Mouse (Mus musculus) intestine, embryonic 16.5 days (tissue): ENCODE results near the gene Gm20388. TPM values are rescaled to one million over a fixed set of nuclear protein-coding genes. Genes with fewer than 3 reads are reported as not detected.
A peak's percentile ranks its signal among the peaks of the same experiment; 100 is the strongest.

ENCODE experiments used
- ATAC-seq: fragments of 200-750 bp; cut with Nextera tagmentation; 2 replicates; pipeline ENCODE4 v1.8.0; 2017; ENCODE audit warnings: moderate TSS enrichment, moderate library complexity
- H3K27ac ChIP-seq: fragments of 300-500 bp; sonication (generic); 2 replicates; pipeline ENCODE4 v1.5.1; 2014; ENCODE audit warnings: mild to moderate bottlenecking, low read length
- H3K27me3 ChIP-seq: fragments of 300-500 bp; sonication (generic); replicated peaks from 2 replicates; pipeline ENCODE4 v1.6.1; 2014; ENCODE audit warnings: low read length, control low read depth, mixed read lengths; ENCODE audit not compliant: control insufficient read depth, insufficient read depth
- H3K36me3 ChIP-seq: fragments of 300-500 bp; sonication (generic); 2 replicates; pipeline ENCODE4 v1.6.1; 2014; ENCODE audit warnings: low read length, control low read depth; ENCODE audit not compliant: control insufficient read depth, insufficient read depth
- H3K4me1 ChIP-seq: fragments of 300-500 bp; sonication (generic); 2 replicates; pipeline ENCODE4 v1.6.1; 2014; ENCODE audit warnings: low read length, control low read depth, mixed read lengths; ENCODE audit not compliant: control insufficient read depth, insufficient read depth
- H3K4me2 ChIP-seq: fragments of 300-500 bp; sonication (generic); 2 replicates; pipeline ENCODE4 v1.6.1; 2014; ENCODE audit warnings: low read depth, low read length, control low read depth
- H3K4me3 ChIP-seq: fragments of 300-500 bp; sonication (generic); 2 replicates; pipeline ENCODE4 v1.5.1; 2014; ENCODE audit warnings: mild to moderate bottlenecking, low read length
- H3K9ac ChIP-seq: fragments of 300-500 bp; sonication (generic); 2 replicates; pipeline ENCODE4 v1.6.1; 2014; ENCODE audit warnings: low read depth, low read length
- H3K9me3 ChIP-seq: fragments of 300-500 bp; sonication (generic); 2 replicates; pipeline ENCODE4 v1.6.1; 2016; ENCODE audit warnings: low read length, control low read depth; ENCODE audit not compliant: control insufficient read depth
- WGBS: fragments of 180-500 bp; shearing (Covaris S2); extraction: QIAGEN DNeasy Blood & Tissue Kit; methylation state at CpG from one replicate; pipeline ENCODE4 v1.1.7; 2014; 5-methylcytosine and 5-hydroxymethylcytosine counted together
- polyA plus RNA-seq: library from polyadenylated mRNA; unstranded; fragments of >200 nt; fragmentation: Nextera tagmentation; extraction: Ambion mirVana; gene quantifications from 2 replicates; pipeline ENCODE4 v1.2.1, GENCODE M21; 2015

Gene Gm20388
- polyA plus RNA-seq, 1 experiment from 2014 or later: 5.8 TPM

DNA sequence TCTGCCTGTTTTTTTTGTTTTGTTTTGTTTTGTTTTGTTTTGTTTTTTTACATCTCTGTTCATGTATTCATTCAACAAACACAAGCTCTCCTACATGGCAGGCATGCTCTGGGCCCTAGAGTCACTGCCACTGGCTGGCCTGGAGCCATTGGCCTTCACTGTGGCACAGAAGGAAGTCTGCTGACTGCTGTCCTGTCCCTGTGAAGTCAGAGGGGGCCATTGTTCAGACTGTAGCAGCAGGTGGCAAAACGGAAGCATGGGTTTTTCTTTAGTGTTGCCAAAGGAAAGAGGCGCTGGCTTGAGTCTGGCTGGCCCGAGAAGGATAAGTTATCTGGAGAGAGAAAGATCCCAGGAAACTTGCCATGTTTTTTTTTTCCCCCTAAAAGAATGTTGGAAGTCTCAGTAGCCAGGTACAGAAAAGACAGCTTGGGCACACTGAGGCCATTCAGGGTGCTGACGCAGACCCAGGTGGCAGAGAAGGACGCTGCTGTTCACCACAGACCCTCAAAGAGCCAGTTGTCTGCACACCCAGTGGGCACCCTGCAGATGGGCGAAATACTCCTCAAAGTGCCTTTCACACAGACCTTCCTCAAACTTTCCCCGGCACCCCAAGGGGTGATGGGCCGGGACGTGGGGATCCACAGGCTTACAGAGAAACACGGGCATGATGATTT, 2313.5 kb downstream of the Gm20388 start:
- no peaks in the 10 kb centered on the region for H3K9me3 ChIP-seq
- H3K4me1 ChIP-seq: no peaks in the 10 kb centered on the region
- H3K27me3 ChIP-seq: peaks cover 5% of the 10 kb centered on the region; the same call in 1 of the 2 replicates
- H3K4me3 ChIP-seq: no peak overlapping the region
- no peaks in the 10 kb centered on the region for H3K36me3 ChIP-seq
- WGBS: 72% methylated on average over 10 of the region's 10 CpGs
- H3K27ac ChIP-seq: no peak overlapping the region
- ATAC-seq: no peak
- H3K9ac ChIP-seq: no peak overlapping the region
- no peak overlapping the region for H3K4me2 ChIP-seq

GRCm38 (mm10) chr8:122224650-122225022, 2314.0 kb downstream of the Gm20388 start:
- Histone ChIP-seq H3K4me1 (no peaks in the 10 kb centered on the region), H3K9me3 (no peaks in the 10 kb centered on the region), H3K4me3 (no peak overlapping the region), H3K4me2 (no peak overlapping the region), H3K27ac (no peak overlapping the region), H3K27me3 (peaks cover 9% of the 10 kb centered on the region; the same call in 1 of the 2 replicates), H3K9ac (no peak overlapping the region), H3K36me3 (no peaks in the 10 kb centered on the region)
- 55% methylated on average over 6 of the region's 6 CpGs for WGBS
- 0 out of 2 replicates have a peak, but pooled peaks have one; percentile 23 for ATAC-seq

DNA sequence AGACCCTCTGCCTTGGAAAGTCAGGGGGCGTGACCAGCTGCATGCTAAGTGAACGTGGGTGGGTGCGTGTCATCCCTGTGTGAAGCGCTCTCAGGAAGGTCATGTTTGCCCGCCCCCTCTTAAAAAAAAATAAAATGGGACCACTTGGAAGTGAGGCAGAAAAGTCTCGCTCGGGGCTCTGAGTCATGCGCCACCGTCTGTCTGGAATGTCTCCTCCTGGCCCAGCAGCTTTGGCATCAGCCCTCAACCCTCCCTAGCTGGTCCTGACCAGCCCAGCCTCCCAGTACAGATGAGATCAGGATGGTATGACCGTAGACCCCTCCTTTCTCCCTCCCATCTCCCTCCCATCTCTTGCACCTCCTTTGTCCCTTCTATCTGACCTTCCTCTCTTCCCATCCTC, 2314.8 kb downstream of the Gm20388 start:
- Histone ChIP-seq H3K4me3 (no peak overlapping the region), H3K9me3 (no peaks in the 10 kb centered on the region), H3K4me2 (no peak overlapping the region), H3K4me1 (0 out of 2 replicates have a peak, but pooled peaks cover 2% of the 10 kb centered on the region), H3K9ac (no peak overlapping the region), H3K27me3 (peaks cover 12% of the 10 kb centered on the region; the same call in 1 of the 2 replicates), H3K27ac (no peak overlapping the region), H3K36me3 (no peaks in the 10 kb centered on the region)
- WGBS: 54% methylated on average over 10 of the region's 10 CpGs
- ATAC-seq: no peak

DNA sequence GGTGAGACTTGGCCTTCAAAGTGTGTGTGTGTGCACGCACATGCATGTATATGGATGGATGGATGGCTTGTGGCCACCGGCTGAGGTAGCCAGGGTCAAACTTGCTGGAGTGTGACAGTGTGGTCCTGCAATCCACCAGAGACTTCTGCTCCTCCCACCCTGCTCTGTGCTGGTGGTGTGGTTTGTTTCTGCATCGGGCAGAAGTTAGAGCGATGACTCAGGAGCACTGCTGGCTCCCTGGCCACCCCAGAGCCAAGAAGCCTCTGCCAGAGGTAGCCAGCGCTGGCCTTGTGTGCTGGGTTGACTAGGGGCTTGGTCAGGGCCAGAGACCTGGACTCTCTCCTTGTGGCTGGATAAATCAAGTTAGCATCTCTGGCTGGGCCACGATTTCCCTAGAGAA, 2316.7 kb downstream of the Gm20388 start:
- Histone ChIP-seq H3K4me3 (no peak overlapping the region), H3K4me2 (no peak overlapping the region), H3K36me3 (no peaks in the 10 kb centered on the region), H3K27me3 (peaks cover 18% of the 10 kb centered on the region; the same call in 1 of the 2 replicates), H3K9me3 (no peaks in the 10 kb centered on the region), H3K4me1 (0 out of 2 replicates have a peak, but pooled peaks cover 2% of the 10 kb centered on the region), H3K9ac (no peak overlapping the region), H3K27ac (no peak overlapping the region)
- ATAC-seq: no peak
- 78% methylated on average over 6 of the region's 6 CpGs for WGBS

- no peak overlapping the region for H3K4me3 ChIP-seq
- no peak overlapping the region for H3K27ac ChIP-seq
- peaks cover 18% of the 10 kb centered on the region; the same call in 1 of the 2 replicates for H3K27me3 ChIP-seq
- H3K4me2 ChIP-seq: no peak overlapping the region
- WGBS: 72% methylated on average over 11 of the region's 11 CpGs
- no peak for ATAC-seq
- H3K4me1 ChIP-seq: 0 out of 2 replicates have a peak, but pooled peaks cover 4% of the 10 kb centered on the region
- no peaks in the 10 kb centered on the region for H3K9me3 ChIP-seq
- no peaks in the 10 kb centered on the region for H3K36me3 ChIP-seq
- H3K9ac ChIP-seq: no peak overlapping the region
Measured at GRCm38 (mm10) chr8:122228792-122229575, 2318.3 kb downstream of the Gm20388 start.

GRCm38 (mm10) chr8:122229819-122230711, 2319.4 kb downstream of the Gm20388 start:
- no peaks in the 10 kb centered on the region for H3K36me3 ChIP-seq
- peaks cover 8% of the 10 kb centered on the region for H3K4me1 ChIP-seq
- peak overlapping the region; percentile 98 for H3K4me2 ChIP-seq
- H3K27me3 ChIP-seq: peaks cover 18% of the 10 kb centered on the region; the same call in 1 of the 2 replicates
- no peaks in the 10 kb centered on the region for H3K9me3 ChIP-seq
- H3K4me3 ChIP-seq: peak overlapping the region; percentile 58
- peak overlapping the region; percentile 69 for H3K9ac ChIP-seq
- WGBS: 1% methylated on average over 62 of the region's 98 CpGs
- ATAC-seq: peak; percentile 47
- H3K27ac ChIP-seq: no peak overlapping the region

DNA sequence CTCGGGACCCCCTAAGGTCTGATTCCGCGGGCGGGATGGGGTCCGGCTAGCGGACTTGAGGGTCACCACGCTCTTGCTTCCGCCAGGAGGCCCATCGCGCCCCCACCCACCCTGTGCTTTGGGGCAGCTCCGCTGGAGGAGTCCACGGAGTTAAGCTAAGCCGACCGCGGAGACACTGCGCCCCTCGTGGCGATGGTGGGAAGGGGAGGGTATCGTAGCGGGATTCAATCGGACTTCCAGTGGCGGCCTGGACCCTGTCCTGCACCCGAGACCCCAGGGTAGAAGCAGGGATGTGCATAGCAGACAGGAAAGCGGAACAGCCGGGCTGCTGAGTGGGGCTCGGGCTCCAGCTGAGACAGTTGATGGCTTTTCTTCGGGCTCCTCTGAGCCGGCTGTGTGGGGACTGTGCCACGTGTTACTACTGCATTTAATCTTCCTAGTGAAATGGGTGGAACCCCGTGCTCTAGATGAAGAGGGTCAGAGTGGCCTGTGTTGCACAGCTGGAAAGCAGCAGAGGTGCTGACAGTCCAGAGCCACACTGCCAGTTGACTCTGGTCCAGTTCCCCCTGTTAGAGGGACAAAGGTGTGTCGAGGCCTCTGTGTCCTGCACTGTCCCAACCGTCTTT, 2320.2 kb downstream of the Gm20388 start:
- ATAC-seq: peak; percentile 76
- WGBS: 4% methylated on average over 32 of the region's 32 CpGs
- H3K9ac ChIP-seq: peak overlapping the region; percentile 69
- peaks cover 8% of the 10 kb centered on the region for H3K4me1 ChIP-seq
- no peak overlapping the region for H3K27ac ChIP-seq
- no peaks in the 10 kb centered on the region for H3K36me3 ChIP-seq
- peak overlapping the region; percentile 98 for H3K4me2 ChIP-seq
- peaks cover 18% of the 10 kb centered on the region; the same call in 1 of the 2 replicates for H3K27me3 ChIP-seq
- H3K4me3 ChIP-seq: peak overlapping the region; percentile 58
- no peaks in the 10 kb centered on the region for H3K9me3 ChIP-seq

DNA sequence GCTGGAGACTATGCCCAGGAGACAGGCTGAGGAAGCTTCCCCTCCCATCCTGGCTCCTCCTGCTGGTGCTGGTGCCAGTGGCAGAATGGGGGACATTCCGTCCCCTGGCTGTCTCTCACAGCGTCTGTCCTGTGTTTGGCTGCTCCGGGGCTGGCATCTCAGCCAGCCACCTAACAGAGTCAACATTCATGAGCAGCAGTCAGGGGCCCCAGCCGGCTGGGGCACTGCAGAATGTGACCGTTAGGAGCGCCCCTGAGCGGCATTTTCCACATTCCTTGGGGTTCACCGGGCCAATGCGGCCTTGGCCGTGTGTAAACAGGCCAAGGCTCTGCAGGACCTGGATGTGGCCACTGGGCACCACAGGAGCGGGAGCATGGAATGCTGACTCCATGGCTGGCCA, 2323.4 kb downstream of the Gm20388 start:
- Histone ChIP-seq H3K9ac (no peak overlapping the region), H3K4me3 (no peak overlapping the region), H3K4me2 (no peak overlapping the region), H3K36me3 (no peaks in the 10 kb centered on the region), H3K27ac (no peak overlapping the region), H3K4me1 (peaks cover 12% of the 10 kb centered on the region), H3K9me3 (no peaks in the 10 kb centered on the region), H3K27me3 (peaks cover 13% of the 10 kb centered on the region; the same call in 1 of the 2 replicates)
- 0 out of 2 replicates have a peak, but pooled peaks have one; percentile 22 for ATAC-seq
- 21% methylated on average over 11 of the region's 11 CpGs for WGBS
